13 mouse cellular contexts compared by ENCODE assay signal in the genomic region with DNA sequence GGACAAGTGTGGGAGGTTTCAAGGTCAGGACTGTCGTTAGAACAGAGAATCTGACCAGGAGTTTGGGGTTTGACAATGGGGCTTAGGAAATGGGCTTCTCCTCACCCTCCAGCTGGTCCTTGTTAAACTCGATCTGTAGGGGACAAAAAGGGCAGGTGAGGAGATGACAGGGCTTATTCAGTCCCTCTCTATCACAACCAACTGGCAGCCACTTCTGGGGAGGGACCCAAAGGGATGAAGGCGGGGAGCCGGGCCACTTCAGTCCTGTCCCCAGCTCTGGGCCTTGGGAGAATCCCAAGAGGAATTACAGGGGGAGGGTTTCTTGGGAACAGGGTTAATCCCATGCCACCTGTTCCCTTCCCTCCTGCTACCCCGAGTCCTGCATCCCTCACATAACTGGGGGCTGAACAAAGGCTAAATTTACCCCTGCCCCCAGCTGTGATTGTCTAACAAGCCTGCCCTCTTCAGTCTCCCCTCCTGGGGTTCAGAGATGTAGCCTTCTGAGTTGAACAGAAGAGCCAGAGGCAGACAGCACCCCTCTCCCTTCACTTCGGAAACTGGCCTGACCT. TPM values are rescaled to one million over a fixed set of nuclear protein-coding genes. Genes with fewer than 3 reads are reported as not detected.
DNase-seq lines count a peak whose midpoint lies in the region; ATAC-seq and TF ChIP-seq lines count a peak whose summit lies in the region.
"Had no signal": no experiment of that assay in that cellular context is flagged by ENCODE, and none has a peak within 500 bp of the region (broad histone marks: within the 10 kb centered on the region; RNA-seq: fewer than 3 reads in every experiment).

No protein-coding gene starts in this region.

- intact Hi-C loops in heart, postnatal 10 days (cut with DNase I) = no loop called here

- no peak for ATAC-seq in heart, embryonic 16.5 days (replicated peaks; ENCODE audit: extremely low read depth, insufficient read depth, low FRiP score)
- no peak for ATAC-seq in midbrain, embryonic 14.5 days (ENCODE audit: low FRiP score, low TSS enrichment)
- no peak for ATAC-seq in midbrain, embryonic 15.5 days (replicated peaks)
- ATAC-seq: intestine, embryonic 16.5 days; Patski had no signal

- peak; percentile 39 for DNase-seq in cerebellum, adult 9-10 months
- no peak for DNase-seq in cerebellum, adult 2 months
- DNase-seq in heart, postnatal 10 days = no peak
- DNase-seq in midbrain, embryonic 14.5 days = no peak
- DNase-seq in T-cell, adult 2 months (ENCODE audit: low spot score) = no peak
- DNase-seq: cerebellum, adult 18-20 months; kidney, postnatal 36 days; lung, postnatal 14 days had no signal

- H3K36me3 ChIP-seq in heart, embryonic 16.5 days (ENCODE audit: control insufficient read depth, insufficient read depth) = peaks cover 4% of the 10 kb centered on the region
- H3K36me3 ChIP-seq in midbrain, embryonic 14.5 days (ENCODE audit: control insufficient read depth, insufficient read depth, low read length) = peaks cover 4% of the 10 kb centered on the region
- peaks cover under 1% of the 10 kb centered on the region; the same call in 1 of the 2 replicates for H3K36me3 ChIP-seq in midbrain, embryonic 15.5 days (replicated peaks)
- peaks cover 7% of the 10 kb centered on the region for H3K36me3 ChIP-seq in myocyte (ENCODE audit: control insufficient read depth, insufficient read depth)

- H3K27ac ChIP-seq in cerebellum, adult 2 months (ENCODE audit: insufficient read depth, low read length) = no peak overlapping the region
- peak overlapping the region; percentile 61 for H3K27ac ChIP-seq in heart, embryonic 16.5 days (ENCODE audit: low read length)
- no peak overlapping the region for H3K27ac ChIP-seq in midbrain, embryonic 14.5 days (replicated peaks; ENCODE audit: low read depth, low read length)
- H3K27ac ChIP-seq in midbrain, embryonic 15.5 days = no peak overlapping the region

- H3K27me3 ChIP-seq in cerebellum, adult 2 months (ENCODE audit: control insufficient read depth, insufficient read depth, low read length) = no peaks in the 10 kb centered on the region
- no peaks in the 10 kb centered on the region for H3K27me3 ChIP-seq in heart, embryonic 16.5 days (ENCODE audit: control insufficient read depth, insufficient read depth, low read length)
- H3K27me3 ChIP-seq in midbrain, embryonic 14.5 days (ENCODE audit: control insufficient read depth, insufficient read depth, low read length) = no peaks in the 10 kb centered on the region
- H3K27me3 ChIP-seq in midbrain, embryonic 15.5 days (replicated peaks) = no peaks in the 10 kb centered on the region
- H3K27me3 ChIP-seq in myocyte (ENCODE audit: control insufficient read depth, insufficient read depth, insufficient read length) = no peaks in the 10 kb centered on the region
- H3K27me3 ChIP-seq: Patski had no signal

- WGBS in cerebellum, adult 2 months = 31% methylated on average over 6 of the region's 6 CpGs
- WGBS in heart, embryonic 16.5 days = 20% methylated on average over 6 of the region's 6 CpGs
- 31% methylated on average over 6 of the region's 6 CpGs for WGBS in midbrain, embryonic 14.5 days
- WGBS in midbrain, embryonic 15.5 days = 22% methylated on average over 6 of the region's 6 CpGs

- no peak for TF ChIP-seq CTCF in cerebellum, adult 2 months (IDR thresholded peaks at IDR 0.05; ENCODE audit: borderline replicate concordance, insufficient read depth, low read depth, low read length)

- H3ac ChIP-seq in myocyte (ENCODE audit: control insufficient read depth, insufficient read length) = no peak overlapping the region

- H3K9me3 ChIP-seq in heart, embryonic 16.5 days (replicated peaks; ENCODE audit: control insufficient read depth, low read length) = no peaks in the 10 kb centered on the region
- no peaks in the 10 kb centered on the region for H3K9me3 ChIP-seq in midbrain, embryonic 14.5 days (ENCODE audit: control insufficient read depth, low read length)
- H3K9me3 ChIP-seq in midbrain, embryonic 15.5 days = no peaks in the 10 kb centered on the region

- TF ChIP-seq POLR2A in cerebellum, adult 2 months (IDR thresholded peaks at IDR 0.05; ENCODE audit: borderline replicate concordance, insufficient read depth, low read length) = no peak
- peak; percentile 12 for TF ChIP-seq POLR2A in myocyte (IDR thresholded peaks at IDR 0.05; ENCODE audit: insufficient read length, low read depth)

- H3K9ac ChIP-seq in heart, embryonic 16.5 days (ENCODE audit: low read length) = peak overlapping the region; percentile 28; the same call in 1 of the 2 replicates
- no peak overlapping the region for H3K9ac ChIP-seq in midbrain, embryonic 14.5 days (replicated peaks; ENCODE audit: low read length)
- no peak overlapping the region for H3K9ac ChIP-seq in midbrain, embryonic 15.5 days

- H3K4me3 ChIP-seq in cerebellum, adult 2 months (replicated peaks; ENCODE audit: insufficient read depth, low read depth, low read length) = no peak overlapping the region
- H3K4me3 ChIP-seq in heart, embryonic 16.5 days (ENCODE audit: low read length) = no peak overlapping the region
- no peak overlapping the region for H3K4me3 ChIP-seq in midbrain, embryonic 14.5 days (replicated peaks; ENCODE audit: low read depth, low read length)
- no peak overlapping the region for H3K4me3 ChIP-seq in midbrain, embryonic 15.5 days
- peak overlapping the region; percentile 98 for H3K4me3 ChIP-seq in myocyte

- H3K4me1 ChIP-seq in cerebellum, adult 2 months (ENCODE audit: control insufficient read depth, insufficient read depth, low read length) = peaks cover 8% of the 10 kb centered on the region; the same call in 1 of the 2 replicates
- peaks cover 34% of the 10 kb centered on the region for H3K4me1 ChIP-seq in heart, embryonic 16.5 days (ENCODE audit: control insufficient read depth, insufficient read depth, low read length)
- peaks cover 19% of the 10 kb centered on the region for H3K4me1 ChIP-seq in midbrain, embryonic 14.5 days (ENCODE audit: control insufficient read depth, insufficient read depth, low read length)
- H3K4me1 ChIP-seq in midbrain, embryonic 15.5 days = peaks cover 32% of the 10 kb centered on the region

- H3K4me2 ChIP-seq in heart, embryonic 16.5 days (ENCODE audit: low read depth, low read length) = no peak overlapping the region
- H3K4me2 ChIP-seq in midbrain, embryonic 14.5 days (ENCODE audit: low read length) = 0 out of 2 replicates have a peak overlapping the region, but pooled peaks have one; percentile 8
- H3K4me2 ChIP-seq in midbrain, embryonic 15.5 days = no peak overlapping the region
- peak overlapping the region; percentile 97 for H3K4me2 ChIP-seq in myocyte (ENCODE audit: low read depth)

- H3K79me2 ChIP-seq in myocyte (ENCODE audit: control insufficient read depth, insufficient read depth) = peaks cover 40% of the 10 kb centered on the region

TF ChIP-seq in myocyte, 11 proteins besides CTCF, POLR2A, EP300 and RAD21 (continues in another document):
- TF ChIP-seq TCF12 (IDR thresholded peaks at IDR 0.05; ENCODE audit: insufficient read depth, poor library complexity, severe bottlenecking) (peak; percentile 70), SRF (IDR thresholded peaks at IDR 0.05; ENCODE audit: control insufficient read depth, insufficient read length, low read depth) (no peak), E2F4 (IDR thresholded peaks at IDR 0.05; ENCODE audit: insufficient read depth) (no peak), CEBPB (IDR thresholded peaks at IDR 0.05; ENCODE audit: insufficient read depth, poor library complexity, severe bottlenecking) (no peak), MYOG (IDR thresholded peaks at IDR 0.05; ENCODE audit: control insufficient read depth in 1 of 3, insufficient read depth in 1 of 3, insufficient read length in 2 of 3, low read depth in 2 of 3) (peak in 2 of 3 experiments; percentile 37 to 81)

RNA-seq across cellular contexts. Expression of gene Myl6b, which starts 1.9 kb away (rescaled TPM):
- polyA plus RNA-seq in cerebellum, adult 2 months (2012; rRNA removed) = 28.9 and 36.1 TPM in 2 replicates
- polyA plus RNA-seq in heart, embryonic 16.5 days (2015; fragmentation: Nextera tagmentation; extraction: Ambion mirVana) = 4.2 and 4.4 TPM in 2 replicates
- 1 to 10 TPM; 4.1 to 4.5 TPM for total RNA-seq in heart, postnatal 10 days (2021)
- 5.3 and 6.8 TPM in 2 replicates for polyA plus RNA-seq in midbrain, embryonic 14.5 days (2014; fragmentation: Nextera tagmentation; extraction: Ambion mirVana)
- 5.4 and 5.7 TPM in 2 replicates for polyA plus RNA-seq in midbrain, embryonic 15.5 days (2015; fragmentation: Nextera tagmentation; extraction: Ambion mirVana)
- 734 TPM for polyA plus RNA-seq in myocyte (2012; fragmentation: generic; extraction: Trizol)

RNA-seq across cellular contexts. Expression of gene Myl6, which starts 2.6 kb away (rescaled TPM):
- 1,381 and 1,434 TPM in 2 replicates for polyA plus RNA-seq in cerebellum, adult 2 months (2012; rRNA removed)
- 945 and 1,125 TPM in 2 replicates for polyA plus RNA-seq in heart, embryonic 16.5 days (2015; fragmentation: Nextera tagmentation; extraction: Ambion mirVana)
- 100 to 1,000 TPM; 500 to 506 TPM for total RNA-seq in heart, postnatal 10 days (2021)
- polyA plus RNA-seq in midbrain, embryonic 14.5 days (2014; fragmentation: Nextera tagmentation; extraction: Ambion mirVana) = 750 and 787 TPM in 2 replicates
- polyA plus RNA-seq in midbrain, embryonic 15.5 days (2015; fragmentation: Nextera tagmentation; extraction: Ambion mirVana) = 892 and 955 TPM in 2 replicates
- 2,234 TPM for polyA plus RNA-seq in myocyte (2012; fragmentation: generic; extraction: Trizol)

RNA-seq across cellular contexts. Expression of gene Esyt1, which starts 29.1 kb away (rescaled TPM):
- polyA plus RNA-seq in cerebellum, adult 2 months (2012; rRNA removed) = 36.3 and 37.3 TPM in 2 replicates
- 22.5 and 25.7 TPM in 2 replicates for polyA plus RNA-seq in heart, embryonic 16.5 days (2015; fragmentation: Nextera tagmentation; extraction: Ambion mirVana)
- total RNA-seq in heart, postnatal 10 days (2021) = 10 to 100 TPM; 28.5 to 29.9 TPM
- 6.0 and 10.9 TPM in 2 replicates for polyA plus RNA-seq in midbrain, embryonic 14.5 days (2014; fragmentation: Nextera tagmentation; extraction: Ambion mirVana)
- 10.5 and 11.1 TPM in 2 replicates for polyA plus RNA-seq in midbrain, embryonic 15.5 days (2015; fragmentation: Nextera tagmentation; extraction: Ambion mirVana)
- 166 TPM for polyA plus RNA-seq in myocyte (2012; fragmentation: generic; extraction: Trizol)

RNA-seq across cellular contexts. Expression of gene Smarcc2, which starts 37.5 kb away (rescaled TPM):
- 239 and 260 TPM in 2 replicates for polyA plus RNA-seq in cerebellum, adult 2 months (2012; rRNA removed)
- polyA plus RNA-seq in heart, embryonic 16.5 days (2015; fragmentation: Nextera tagmentation; extraction: Ambion mirVana) = 54.9 and 57.5 TPM in 2 replicates
- total RNA-seq in heart, postnatal 10 days (2021) = 10 to 100 TPM; 83.6 to 95.9 TPM
- polyA plus RNA-seq in midbrain, embryonic 14.5 days (2014; fragmentation: Nextera tagmentation; extraction: Ambion mirVana) = 172 and 229 TPM in 2 replicates
- 201 and 209 TPM in 2 replicates for polyA plus RNA-seq in midbrain, embryonic 15.5 days (2015; fragmentation: Nextera tagmentation; extraction: Ambion mirVana)
- 52.5 TPM for polyA plus RNA-seq in myocyte (2012; fragmentation: generic; extraction: Trizol)

RNA-seq across cellular contexts. Expression of gene Zc3h10, which starts 51.0 kb away (rescaled TPM):
- polyA plus RNA-seq in cerebellum, adult 2 months (2012; rRNA removed) = 15.4 and 18.7 TPM in 2 replicates
- polyA plus RNA-seq in heart, embryonic 16.5 days (2015; fragmentation: Nextera tagmentation; extraction: Ambion mirVana) = 8.4 and 9.5 TPM in 2 replicates
- total RNA-seq in heart, postnatal 10 days (2021) = 10 to 100 TPM in 1 of 2 experiments, 1 to 10 TPM in 1; 9.8 to 10.1 TPM
- polyA plus RNA-seq in midbrain, embryonic 14.5 days (2014; fragmentation: Nextera tagmentation; extraction: Ambion mirVana) = 17.6 and 19.6 TPM in 2 replicates
- 20.8 and 22.7 TPM in 2 replicates for polyA plus RNA-seq in midbrain, embryonic 15.5 days (2015; fragmentation: Nextera tagmentation; extraction: Ambion mirVana)
- 13.8 TPM for polyA plus RNA-seq in myocyte (2012; fragmentation: generic; extraction: Trizol)

Comparison
In these comparisons a context has a peak if more than half of its experiments do, and no peak if none do; other contexts are left out.
1. H3K4me2 ChIP-seq: peak in midbrain, embryonic 14.5 days (single experiment) and myocyte (single experiment); none in heart, embryonic 16.5 days (single experiment) and midbrain, embryonic 15.5 days (single experiment).
2. RNA of gene Myl6b, which starts 1.9 kb away (polyA plus RNA-seq): 734 TPM in myocyte (single experiment); 28.9 to 36.1 TPM in cerebellum, adult 2 months, 5.4 to 5.7 TPM in midbrain, embryonic 15.5 days, 5.3 to 6.8 TPM in midbrain, embryonic 14.5 days and 4.2 to 4.4 TPM in heart, embryonic 16.5 days; every median in the first group is over 10 times any median in the second.